Mouse (Mus musculus) brain, embryonic 14.5 days (tissue): ENCODE measurements around the gene Pramel4. TPM values are rescaled to one million over a fixed set of nuclear protein-coding genes. Genes with fewer than 3 reads are reported as not detected.
"Not testable (repeated sequence)": the region's sequence is repeated elsewhere in the genome, so short reads cannot be mapped to it uniquely, and the experiment has no call there.

ENCODE experiments used
- DNase-seq: peaks from one replicate; pipeline ENCODE4 v3.0.0-alpha.2; 2011; ENCODE audit warnings: low read depth
- polyA plus RNA-seq: library from polyadenylated mRNA; depleted of rRNA; stranded (reverse); fragments of >200 nt; gene quantifications from 2 replicates; pipeline ENCODE4 v1.2.3, GENCODE M21; 2012; rRNA removed

The Pramel4 gene
- polyA plus RNA-seq, result not detected in 2 replicates

DNA sequence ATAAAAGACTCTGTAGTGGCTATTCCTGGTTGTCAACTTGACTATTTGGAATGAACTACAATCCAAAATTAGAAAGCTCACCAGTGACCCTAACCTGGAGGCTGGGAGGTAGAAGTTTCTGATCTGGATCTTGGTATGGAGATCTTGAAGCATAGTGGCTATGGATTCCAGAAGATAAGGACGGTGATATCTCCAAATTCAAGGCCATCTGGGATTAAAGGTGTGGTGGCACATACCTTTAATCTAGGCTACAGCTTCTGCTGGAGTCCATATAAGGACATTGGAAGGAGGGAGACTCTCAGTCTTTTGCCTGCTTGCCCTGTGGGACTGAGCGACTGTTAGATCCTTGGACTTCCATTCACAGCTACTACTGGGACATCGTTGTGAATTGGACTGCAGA is at the start of gene Pramel4:
TSS of gene Pramel4 (plus strand) at position 301 of the 400 bp plus-strand sequence.
- DNase-seq, result not testable (repeated sequence)

DNA sequence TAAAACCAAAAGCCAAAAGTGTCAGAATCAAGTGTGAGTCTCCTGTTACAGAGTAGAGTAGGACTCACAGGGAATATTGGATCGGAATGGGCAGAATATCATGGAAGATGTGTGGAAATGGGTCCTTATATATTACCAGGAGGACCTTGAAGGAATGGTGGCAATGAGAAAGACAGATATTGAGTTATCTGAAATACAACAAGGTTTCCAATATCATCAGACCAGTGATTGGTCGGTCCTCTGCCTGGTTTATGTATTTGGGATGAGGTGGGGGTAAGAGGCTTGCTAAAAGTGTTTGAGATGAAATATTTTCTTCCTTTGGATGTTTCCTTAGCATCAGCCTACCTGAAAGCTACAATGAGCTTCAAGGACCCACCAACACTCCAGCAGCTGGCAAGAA is 47.2 kb downstream of the Pramel4 start, which contains the start of gene Gm13102:
TSS of gene Gm13102 (plus strand) at position 301 of the 400 bp plus-strand sequence.
- DNase-seq, result not testable (repeated sequence)

Other genes starting within 250 kb of the Pramel4 start
- gene Gm13084, start 243.0 kb upstream of the Pramel4 start, polyA plus RNA-seq, result not detected in 2 replicates
- gene Gm13103, start 212.6 kb upstream of the Pramel4 start, polyA plus RNA-seq, result not detected in 2 replicates
- gene Pramef6, start 158.7 kb upstream of the Pramel4 start, polyA plus RNA-seq, result not detected in 2 replicates
- gene Pramef25, start 108.1 kb upstream of the Pramel4 start, polyA plus RNA-seq, result not detected in 2 replicates
- not detected in 2 replicates for gene Gm13101, start 92.2 kb upstream of the Pramel4 start, polyA plus RNA-seq
- gene Pramef17, start 64.8 kb upstream of the Pramel4 start, polyA plus RNA-seq, result not detected in 2 replicates
- gene Gm13102, start 47.3 kb downstream of the Pramel4 start, polyA plus RNA-seq, result not detected in 2 replicates
- not detected in 2 replicates for gene Oog3, start 103.5 kb downstream of the Pramel4 start, polyA plus RNA-seq
- gene Oog2, start 131.6 kb downstream of the Pramel4 start, polyA plus RNA-seq, result not detected in 2 replicates
- not detected in 2 replicates for gene C87977, start 154.2 kb downstream of the Pramel4 start, polyA plus RNA-seq
- gene Pramel5, start 221.4 kb downstream of the Pramel4 start, polyA plus RNA-seq, result not detected in 2 replicates